1 mouse cellular context compared by ENCODE assay signal in the genomic region with DNA sequence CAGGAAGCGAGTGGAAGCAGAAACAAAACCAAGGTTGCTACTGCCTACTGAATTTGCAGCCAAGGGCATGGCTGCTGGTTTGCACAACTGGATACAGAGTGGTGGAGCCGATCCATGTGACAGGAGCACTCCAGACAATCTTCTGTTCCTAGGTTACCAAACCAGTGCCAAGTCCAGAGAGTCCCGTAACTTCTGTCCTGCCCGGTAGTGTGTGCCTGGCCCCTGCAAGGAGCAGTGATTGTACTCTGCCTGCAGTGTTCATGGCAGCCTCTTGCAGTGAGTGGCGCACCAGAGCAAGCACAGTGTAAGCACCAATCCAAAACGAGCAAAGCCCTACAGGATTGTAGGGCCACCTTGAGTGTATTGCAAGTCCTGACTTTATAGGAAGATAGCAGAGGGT.
TF ChIP-seq lines count a peak whose summit lies in the region.

No protein-coding gene starts in this region.

TF ChIP-seq in MEL, 35 proteins besides CTCF, POLR2A, EP300 and RAD21 (continued from another document):
- no peak for TF ChIP-seq POLR2AphosphoS5 (IDR thresholded peaks at IDR 0.05; ENCODE audit: borderline replicate concordance, low read depth, low read length)
- no peak for TF ChIP-seq UBTF (IDR thresholded peaks at IDR 0.05; ENCODE audit: borderline replicate concordance, insufficient read depth, low read depth, low read length)
- TF ChIP-seq GATA1 (IDR thresholded peaks at IDR 0.05; ENCODE audit: low read depth, low read length): no peak
- TF ChIP-seq GABPA (IDR thresholded peaks at IDR 0.05; ENCODE audit: low read depth, low read length): no peak
- no peak for TF ChIP-seq MYC (IDR thresholded peaks at IDR 0.05; ENCODE audit: low read depth, low read length)
- no peak for TF ChIP-seq MXI1 (IDR thresholded peaks at IDR 0.05; ENCODE audit: low read depth, low read length)
- no peak for TF ChIP-seq CHD2 (IDR thresholded peaks at IDR 0.05; ENCODE audit: low read length)
- no peak for TF ChIP-seq BHLHE40 (IDR thresholded peaks at IDR 0.05; ENCODE audit: borderline replicate concordance, low read depth, low read length)
- TF ChIP-seq ETS1 (IDR thresholded peaks at IDR 0.05; ENCODE audit: low read depth, low read length): no peak
- no peak for TF ChIP-seq CHD1 (IDR thresholded peaks at IDR 0.05; ENCODE audit: low read depth, low read length)
- TF ChIP-seq MEF2A (IDR thresholded peaks at IDR 0.05; ENCODE audit: extremely low read depth, insufficient replicate concordance, low read depth, low read length, poor library complexity, severe bottlenecking): no peak
- no peak for TF ChIP-seq JUND (IDR thresholded peaks at IDR 0.05; ENCODE audit: low read depth, low read length)
